Mouse (Mus musculus) activated CD4-positive, CD25-positive, alpha-beta regulatory T cell (primary cell): ENCODE results near the gene Syap1. TPM values are rescaled to one million over a fixed set of nuclear protein-coding genes. Genes with fewer than 3 reads are reported as not detected.

Source experiments
- polyA plus RNA-seq, 2 experiments: library from polyadenylated mRNA; unstranded; fragments of 100-300 nt; shearing (Covaris generic); gene quantifications; one replicate each; pipeline ENCODE4 v1.2.1; 2017

Syap1 gene
- polyA plus RNA-seq = 10 to 100 TPM; 35.8 to 55.4 TPM

GRCm38 (mm10) chrX:162887931-162888511 is at the start of gene Syap1:
Syap1 (minus strand) TSS chrX:162888447.

DNA sequence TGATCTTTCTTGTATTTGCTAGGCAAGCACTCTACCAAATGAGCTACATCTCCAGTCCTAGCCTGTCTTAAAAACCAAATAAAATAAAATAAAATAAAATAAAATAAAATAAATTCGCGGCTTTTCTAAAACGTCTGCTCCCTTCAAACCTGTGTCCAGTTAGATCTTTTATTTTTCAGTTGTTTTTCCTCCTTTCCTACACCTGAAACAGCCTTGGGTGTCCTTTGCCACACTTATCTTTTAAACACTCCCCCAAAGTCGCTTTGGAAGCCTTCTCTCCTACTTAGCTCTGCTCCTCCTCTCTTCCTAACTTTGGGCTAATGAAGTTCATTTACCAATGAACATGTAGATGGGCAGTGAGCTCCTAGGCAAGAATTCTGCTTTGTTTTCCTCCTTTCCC is 12.7 kb upstream of the Syap1 start, which contains the start of gene Ctps2:
Ctps2 (plus strand) TSS at position 301 of the 400 bp plus-strand sequence.

DNA sequence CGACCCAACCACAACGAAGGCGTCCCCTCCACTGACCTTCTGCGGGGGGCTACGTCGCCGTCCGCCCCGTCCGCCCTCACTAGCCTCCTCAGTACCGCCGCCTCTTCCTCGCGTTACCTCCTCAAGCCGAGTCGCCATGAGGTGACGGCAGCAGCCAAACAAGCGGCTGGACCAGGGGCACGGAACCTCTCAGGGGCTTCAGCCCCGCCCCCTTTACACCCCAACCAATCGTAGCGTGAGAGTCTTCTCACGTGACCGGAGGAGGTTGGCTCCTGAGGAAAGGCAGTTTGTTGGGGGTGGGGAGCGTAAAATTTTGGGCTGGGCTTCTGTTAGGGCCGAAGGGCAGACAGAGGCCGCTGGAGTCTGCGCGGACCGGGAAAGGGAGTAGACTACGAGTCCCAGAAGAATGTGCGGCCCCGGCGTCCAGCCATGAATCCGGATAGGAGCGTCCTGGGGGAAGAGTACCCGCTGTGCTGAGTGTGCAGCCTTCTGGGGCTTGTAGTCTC is 59.0 kb downstream of the Syap1 start, which contains the start of gene Txlng:
Txlng (minus strand) TSS at position 252 of the 506 bp plus-strand sequence.

Other genes with a start within 250 kb of the Syap1 start
- gene Reps2, start 244.8 kb downstream of the Syap1 start, polyA plus RNA-seq = under 1 TPM in 1 of 2 experiments, not detected in 1; 0.27 TPM
- 100 to 1,000 TPM; 232 to 349 TPM for gene Rbbp7, start 128.0 kb downstream of the Syap1 start, polyA plus RNA-seq
- gene Txlng, start 59.0 kb downstream of the Syap1 start, polyA plus RNA-seq = 10 to 100 TPM; 13.2 to 13.9 TPM
- gene Ctps2, start 12.8 kb upstream of the Syap1 start, polyA plus RNA-seq = 100 to 1,000 TPM; 185 to 285 TPM
- gene S100g, start 76.2 kb upstream of the Syap1 start, polyA plus RNA-seq = under 1 TPM; 0.48 to 0.64 TPM